Comparison of ENCODE assay signal across 14 mouse cellular contexts in genomic region chr15:24358398-24358797, GRCm38 (mm10).
"Had no signal": no experiment of that assay in that cellular context is flagged by ENCODE, and none has a peak within 500 bp of the region (broad histone marks: within the 10 kb centered on the region; RNA-seq: fewer than 3 reads in every experiment).

No protein-coding gene starts in this region.

- H3K27ac ChIP-seq: left cerebral cortex, adult 2 months; liver, embryonic 13.5 days; macrophage; midbrain, embryonic 13.5 days; neural tube, embryonic 12.5 days had no signal

- H3K4me2 ChIP-seq: liver, embryonic 13.5 days; midbrain, embryonic 13.5 days; neural tube, embryonic 12.5 days had no signal

- H3K27me3 ChIP-seq: liver, embryonic 13.5 days; midbrain, embryonic 13.5 days; neural tube, embryonic 12.5 days had no signal

- H3K4me1 ChIP-seq: liver, embryonic 13.5 days; midbrain, embryonic 13.5 days; neural tube, embryonic 12.5 days had no signal

- ATAC-seq: liver, postnatal 0 days; midbrain, embryonic 13.5 days had no signal

- H3K9me3 ChIP-seq: midbrain, embryonic 13.5 days; neural tube, embryonic 12.5 days had no signal

- H3K9ac ChIP-seq: liver, embryonic 13.5 days; liver, postnatal 0 days; midbrain, embryonic 13.5 days; neural tube, embryonic 12.5 days had no signal

- H3K4me3 ChIP-seq: left cerebral cortex, adult 2 months; liver, embryonic 13.5 days; midbrain, embryonic 13.5 days; neural tube, embryonic 12.5 days had no signal

- H3K36me3 ChIP-seq: liver, embryonic 13.5 days; midbrain, embryonic 13.5 days; neural tube, embryonic 12.5 days had no signal

- DNase-seq: kidney, adult 18-20 months; kidney, postnatal 14 days; liver; liver, embryonic 13.5 days; liver, postnatal 0 days; retina, postnatal 1 day; right cerebral cortex, postnatal 4 days; spleen, adult 18-20 months; thymus, adult 2 months; thymus, postnatal 25 days had no signal
